Mouse (Mus musculus) hindbrain, embryonic 13.5 days (tissue): ENCODE measurements around the gene Tnfrsf1a. TPM values are rescaled to one million over a fixed set of nuclear protein-coding genes. Genes with fewer than 3 reads are reported as not detected.

Experiments used
- ATAC-seq: fragments of 200-750 bp; cut with Nextera tagmentation; 2 replicates; pipeline ENCODE4 v1.8.0; 2017; ENCODE audit warnings: moderate TSS enrichment; ENCODE audit not compliant: low FRiP score
- H3K27ac ChIP-seq: fragments of 300-500 bp; sonication (generic); 2 replicates; pipeline ENCODE4 v1.5.1; 2015; ENCODE audit warnings: inconsistent platforms, mild to moderate bottlenecking, moderate library complexity
- H3K27me3 ChIP-seq: fragments of 300-500 bp; sonication (generic); 2 replicates; pipeline ENCODE4 v1.6.1; 2015; ENCODE audit warnings: mild to moderate bottlenecking, inconsistent platforms
- H3K36me3 ChIP-seq: fragments of 300-500 bp; sonication (generic); 2 replicates; pipeline ENCODE4 v1.6.1; 2015; ENCODE audit warnings: mild to moderate bottlenecking, inconsistent platforms
- H3K4me1 ChIP-seq: fragments of 300-500 bp; sonication (generic); replicated peaks from 2 replicates; pipeline ENCODE4 v1.6.1; 2015; ENCODE audit warnings: inconsistent platforms
- H3K4me2 ChIP-seq: fragments of 300-500 bp; sonication (generic); 2 replicates; pipeline ENCODE4 v1.6.1; 2015; ENCODE audit warnings: inconsistent platforms, mild to moderate bottlenecking, moderate library complexity
- H3K4me3 ChIP-seq: fragments of 300-500 bp; sonication (generic); 2 replicates; pipeline ENCODE4 v1.5.1; 2015; ENCODE audit warnings: mild to moderate bottlenecking, inconsistent platforms
- H3K9ac ChIP-seq: fragments of 300-500 bp; sonication (generic); 2 replicates; pipeline ENCODE4 v1.6.1; 2015; ENCODE audit warnings: mild to moderate bottlenecking, inconsistent platforms
- H3K9me3 ChIP-seq: fragments of 300-500 bp; sonication (generic); 2 replicates; pipeline ENCODE4 v1.6.1; 2016; ENCODE audit warnings: inconsistent platforms
- WGBS: fragments of 180-500 bp; shearing (Covaris S2); methylation state at CpG from one replicate; pipeline ENCODE4 v1.1.7; 2015; 5-methylcytosine and 5-hydroxymethylcytosine counted together
- polyA plus RNA-seq: library from polyadenylated mRNA; unstranded; fragments of >200 nt; fragmentation: Nextera tagmentation; extraction: Ambion mirVana; gene quantifications from 2 replicates; pipeline ENCODE4 v1.2.1, GENCODE M21; 2015

Gene Tnfrsf1a
- polyA plus RNA-seq, 1 experiment from 2014 or later = 15.7 TPM

GRCm38 (mm10) chr6:125330626-125331326 is 18.4 kb upstream of the Tnfrsf1a start:
- H3K9me3 ChIP-seq = no peaks in the 10 kb centered on the region
- peak overlapping the region; percentile 71 for H3K9ac ChIP-seq
- no peaks in the 10 kb centered on the region for H3K36me3 ChIP-seq
- no peak overlapping the region for H3K27ac ChIP-seq
- peak; percentile 91 for ATAC-seq
- peak overlapping the region; percentile 51 for H3K4me3 ChIP-seq
- 0 out of 2 replicates have a peak, but pooled peaks cover 3% of the 10 kb centered on the region for H3K27me3 ChIP-seq
- H3K4me1 ChIP-seq = peaks cover 9% of the 10 kb centered on the region
- H3K4me2 ChIP-seq = peak overlapping the region; percentile 80
- under 1% methylated on average over 39 of the region's 39 CpGs for WGBS

- Histone ChIP-seq H3K4me1 (peaks cover 9% of the 10 kb centered on the region), H3K4me3 (no peak overlapping the region), H3K9me3 (no peaks in the 10 kb centered on the region), H3K36me3 (no peaks in the 10 kb centered on the region), H3K4me2 (no peak overlapping the region), H3K27ac (no peak overlapping the region), H3K27me3 (0 out of 2 replicates have a peak, but pooled peaks cover 3% of the 10 kb centered on the region), H3K9ac (no peak overlapping the region)
- no peak for ATAC-seq
- WGBS = 78% methylated on average over 14 of the region's 14 CpGs
Measured at GRCm38 (mm10) chr6:125333112-125333899, 15.9 kb upstream of the Tnfrsf1a start.

GRCm38 (mm10) chr6:125334356-125334755 is 14.8 kb upstream of the Tnfrsf1a start:
- Histone ChIP-seq H3K4me3 (no peak overlapping the region), H3K27me3 (0 out of 2 replicates have a peak, but pooled peaks cover 3% of the 10 kb centered on the region), H3K36me3 (no peaks in the 10 kb centered on the region), H3K9me3 (no peaks in the 10 kb centered on the region), H3K27ac (no peak overlapping the region), H3K4me1 (peaks cover 9% of the 10 kb centered on the region), H3K9ac (no peak overlapping the region), H3K4me2 (no peak overlapping the region)
- WGBS = 70% methylated on average over 2 of the region's 2 CpGs
- ATAC-seq = no peak

- WGBS = 76% methylated on average over 9 of the region's 9 CpGs
- Histone ChIP-seq H3K4me2 (no peak overlapping the region), H3K9ac (no peak overlapping the region), H3K4me3 (no peak overlapping the region), H3K4me1 (no peaks in the 10 kb centered on the region), H3K9me3 (no peaks in the 10 kb centered on the region), H3K36me3 (no peaks in the 10 kb centered on the region), H3K27me3 (no peaks in the 10 kb centered on the region), H3K27ac (no peak overlapping the region)
- ATAC-seq = no peak
Measured at GRCm38 (mm10) chr6:125338791-125339660, 10.1 kb upstream of the Tnfrsf1a start.

GRCm38 (mm10) chr6:125340244-125340643 is 8.9 kb upstream of the Tnfrsf1a start:
- H3K4me3 ChIP-seq = no peak overlapping the region
- no peak for ATAC-seq
- H3K4me2 ChIP-seq = no peak overlapping the region
- H3K4me1 ChIP-seq = no peaks in the 10 kb centered on the region
- no peaks in the 10 kb centered on the region for H3K36me3 ChIP-seq
- no peaks in the 10 kb centered on the region for H3K9me3 ChIP-seq
- H3K9ac ChIP-seq = no peak overlapping the region
- 85% methylated on average over 5 of the region's 5 CpGs for WGBS
- H3K27me3 ChIP-seq = 0 out of 2 replicates have a peak, but pooled peaks cover 4% of the 10 kb centered on the region
- peak overlapping the region; percentile 23; the same call in 1 of the 2 replicates for H3K27ac ChIP-seq

GRCm38 (mm10) chr6:125342198-125342597 is 7.0 kb upstream of the Tnfrsf1a start:
- WGBS = 37% methylated on average over 3 of the region's 3 CpGs
- Histone ChIP-seq H3K4me2 (no peak overlapping the region), H3K9ac (no peak overlapping the region), H3K9me3 (no peaks in the 10 kb centered on the region), H3K27me3 (0 out of 2 replicates have a peak, but pooled peaks cover 4% of the 10 kb centered on the region), H3K36me3 (no peaks in the 10 kb centered on the region), H3K27ac (no peak overlapping the region), H3K4me3 (no peak overlapping the region), H3K4me1 (no peaks in the 10 kb centered on the region)
- ATAC-seq = no peak

- H3K9ac ChIP-seq = no peak overlapping the region
- peaks cover 15% of the 10 kb centered on the region for H3K27me3 ChIP-seq
- H3K4me1 ChIP-seq = peaks cover 5% of the 10 kb centered on the region
- no peak overlapping the region for H3K4me2 ChIP-seq
- no peak for ATAC-seq
- no peaks in the 10 kb centered on the region for H3K9me3 ChIP-seq
- no peak overlapping the region for H3K27ac ChIP-seq
- no peak overlapping the region for H3K4me3 ChIP-seq
- no peaks in the 10 kb centered on the region for H3K36me3 ChIP-seq
- WGBS = 49% methylated on average over 8 of the region's 8 CpGs
Measured at GRCm38 (mm10) chr6:125344084-125344483, 5.1 kb upstream of the Tnfrsf1a start.

GRCm38 (mm10) chr6:125344866-125345265 is 4.3 kb upstream of the Tnfrsf1a start:
- whole genome bisulfite sequencing = 75% methylated on average over 4 of the region's 4 CpGs

GRCm38 (mm10) chr6:125345625-125346024 is 3.5 kb upstream of the Tnfrsf1a start:
- Histone ChIP-seq H3K27ac (no peak overlapping the region), H3K9me3 (no peaks in the 10 kb centered on the region), H3K9ac (no peak overlapping the region), H3K4me3 (no peak overlapping the region), H3K4me1 (peaks cover 20% of the 10 kb centered on the region), H3K36me3 (no peaks in the 10 kb centered on the region), H3K4me2 (no peak overlapping the region), H3K27me3 (peaks cover 22% of the 10 kb centered on the region)
- ATAC-seq = no peak
- 81% methylated on average over 1 of the region's 1 CpGs for WGBS

More at GRCm38 (mm10) chr6:125344866-125345265, 4.3 kb upstream of the Tnfrsf1a start:
- no peak overlapping the region for H3K9ac ChIP-seq
- ATAC-seq = no peak
- H3K36me3 ChIP-seq = no peaks in the 10 kb centered on the region
- no peak overlapping the region for H3K27ac ChIP-seq
- H3K4me3 ChIP-seq = no peak overlapping the region
- no peak overlapping the region for H3K4me2 ChIP-seq
- no peaks in the 10 kb centered on the region for H3K9me3 ChIP-seq
- peaks cover 13% of the 10 kb centered on the region for H3K4me1 ChIP-seq
- H3K27me3 ChIP-seq = peaks cover 17% of the 10 kb centered on the region

DNA sequence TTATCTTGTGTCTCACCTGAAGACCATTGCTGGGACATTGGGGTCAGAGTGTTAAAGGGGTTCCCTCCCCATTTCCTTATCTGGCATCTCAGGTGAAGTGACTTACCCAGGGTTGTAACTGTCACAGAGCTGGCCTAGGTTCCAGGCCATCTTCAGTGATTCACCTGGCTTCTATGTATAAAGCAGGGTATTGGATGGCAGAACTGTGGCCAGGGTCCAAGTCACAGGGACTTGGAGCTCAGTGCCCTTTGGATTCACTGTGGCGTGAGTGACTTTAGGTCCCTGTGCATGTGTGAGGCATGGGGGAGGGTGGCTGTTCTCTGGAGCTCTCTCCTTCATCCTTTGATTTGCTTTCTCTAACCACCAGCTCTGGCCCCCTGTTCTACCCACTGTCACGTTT is 3.1 kb upstream of the Tnfrsf1a start:
- 64% methylated on average over 2 of the region's 2 CpGs for WGBS
- H3K27ac ChIP-seq = no peak overlapping the region
- H3K4me1 ChIP-seq = peaks cover 21% of the 10 kb centered on the region
- H3K36me3 ChIP-seq = no peaks in the 10 kb centered on the region
- H3K27me3 ChIP-seq = peaks cover 22% of the 10 kb centered on the region
- H3K9ac ChIP-seq = no peak overlapping the region
- no peak overlapping the region for H3K4me3 ChIP-seq
- H3K4me2 ChIP-seq = no peak overlapping the region
- no peak for ATAC-seq
- H3K9me3 ChIP-seq = no peaks in the 10 kb centered on the region

DNA sequence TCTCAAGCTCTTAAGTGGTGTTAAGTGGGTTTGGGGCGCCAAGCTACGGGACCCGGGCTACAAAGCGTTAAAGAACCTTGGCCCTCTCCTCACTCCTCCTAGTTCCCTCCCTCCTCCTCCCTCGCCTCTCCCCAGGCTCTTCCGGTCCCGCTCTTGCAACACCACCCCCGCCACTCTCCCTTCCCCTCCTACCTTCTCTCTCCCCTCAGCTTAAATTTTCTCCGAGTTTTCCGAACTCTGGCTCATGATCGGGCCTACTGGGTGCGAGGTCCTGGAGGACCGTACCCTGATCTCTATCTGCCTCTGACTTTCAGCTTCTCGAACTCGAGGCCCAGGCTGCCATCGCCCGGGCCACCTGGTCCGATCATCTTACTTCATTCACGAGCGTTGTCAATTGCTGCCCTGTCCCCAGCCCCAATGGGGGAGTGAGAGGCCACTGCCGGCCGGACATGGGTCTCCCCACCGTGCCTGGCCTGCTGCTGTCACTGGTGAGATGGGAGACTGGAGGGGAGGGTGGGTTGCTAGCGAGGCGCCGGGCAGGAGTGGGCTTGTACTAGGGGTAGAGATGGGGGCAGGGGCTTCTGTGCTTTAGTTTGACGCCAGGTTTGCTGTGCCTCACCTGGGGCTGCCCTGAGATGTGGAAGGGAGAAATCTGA is 541 bp downstream of the Tnfrsf1a start:
- H3K4me2 ChIP-seq = peak overlapping the region; percentile 63
- H3K27ac ChIP-seq = peak overlapping the region; percentile 55; the same call in 1 of the 2 replicates
- ATAC-seq = peak; percentile 18; the same call in 1 of the 2 replicates
- H3K36me3 ChIP-seq = no peaks in the 10 kb centered on the region
- H3K4me3 ChIP-seq = peak overlapping the region; percentile 41
- peak overlapping the region; percentile 72 for H3K9ac ChIP-seq
- H3K4me1 ChIP-seq = peaks cover 33% of the 10 kb centered on the region
- peaks cover 27% of the 10 kb centered on the region for H3K27me3 ChIP-seq
- no peaks in the 10 kb centered on the region for H3K9me3 ChIP-seq
- WGBS = 1% methylated on average over 27 of the region's 27 CpGs
